Mouse (Mus musculus): ENCODE measurements around the gene Fermt3. TPM values are rescaled to one million over a fixed set of nuclear protein-coding genes. Genes with fewer than 3 reads are reported as not detected.
"Not testable (repeated sequence)": the region's sequence is repeated elsewhere in the genome, so short reads cannot be mapped to it uniquely, and the experiment has no call there.

Fermt3 gene
- total RNA-seq (2021): 1 to 10 TPM; 5.3 to 5.4 TPM
- long read RNA-seq, experiment 1, partial matches to known transcripts: 2 of 9 reads
- long read RNA-seq, experiment 1, other reads (novel, unspliced or antisense): 7 of 9 reads
- long read RNA-seq, experiment 2, transcript Fermt3-201 (15 exons, 2,587 nt): major isoform, 13 of 25 reads
- long read RNA-seq, experiment 2, partial matches to known transcripts: 4 of 25 reads
- long read RNA-seq, experiment 2, other reads (novel, unspliced or antisense): 7 of 25 reads

GRCm38 (mm10) chr19:7019191-7019590 is at the start of gene Fermt3:
Fermt3 (minus strand) TSS chr19:7019469.
- no peak for DNase-seq (ENCODE audit: low spot score in 2 of 2)

GRCm38 (mm10) chr19:7068136-7068535 is 48.9 kb upstream of the Fermt3 start:
- DNase-seq (ENCODE audit: low spot score in 2 of 2): peak; percentile 83 to 87

DNA sequence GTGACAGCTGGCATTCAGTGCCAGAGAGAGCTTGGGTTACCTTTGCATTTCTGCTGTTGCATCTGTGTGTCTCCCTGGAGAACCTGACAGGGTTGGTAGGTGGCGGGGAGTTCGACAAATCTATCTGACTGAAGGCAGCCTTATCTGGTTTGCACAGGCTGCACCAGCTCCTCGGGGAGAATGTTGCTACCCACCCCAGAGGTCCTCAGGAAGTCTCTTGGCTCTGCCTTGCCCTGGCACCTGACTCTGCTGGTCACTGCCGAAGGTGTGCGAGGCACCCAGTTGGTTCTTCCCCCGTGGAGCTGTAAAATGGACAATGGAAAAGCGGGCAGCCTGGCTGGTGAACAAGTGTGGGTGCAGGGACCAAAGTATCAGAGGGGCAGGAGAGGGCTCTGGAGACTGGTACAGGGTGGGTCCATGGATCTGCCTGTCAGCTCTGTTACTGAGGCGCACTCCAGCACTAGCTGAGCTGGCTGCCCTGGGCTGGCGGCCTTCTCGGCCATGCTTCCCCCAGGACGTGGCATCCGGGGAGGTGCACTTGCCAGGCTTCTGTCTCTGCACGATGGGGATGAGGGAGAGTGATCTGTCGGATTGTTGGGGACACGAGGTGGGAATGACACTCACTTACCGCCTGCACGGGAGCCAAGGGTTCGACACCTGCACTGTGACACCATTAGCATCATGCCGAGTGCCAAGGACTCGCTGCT is 48.2 kb upstream of the Fermt3 start:
- DNase-seq (ENCODE audit: low spot score in 2 of 2): no peak

DNA sequence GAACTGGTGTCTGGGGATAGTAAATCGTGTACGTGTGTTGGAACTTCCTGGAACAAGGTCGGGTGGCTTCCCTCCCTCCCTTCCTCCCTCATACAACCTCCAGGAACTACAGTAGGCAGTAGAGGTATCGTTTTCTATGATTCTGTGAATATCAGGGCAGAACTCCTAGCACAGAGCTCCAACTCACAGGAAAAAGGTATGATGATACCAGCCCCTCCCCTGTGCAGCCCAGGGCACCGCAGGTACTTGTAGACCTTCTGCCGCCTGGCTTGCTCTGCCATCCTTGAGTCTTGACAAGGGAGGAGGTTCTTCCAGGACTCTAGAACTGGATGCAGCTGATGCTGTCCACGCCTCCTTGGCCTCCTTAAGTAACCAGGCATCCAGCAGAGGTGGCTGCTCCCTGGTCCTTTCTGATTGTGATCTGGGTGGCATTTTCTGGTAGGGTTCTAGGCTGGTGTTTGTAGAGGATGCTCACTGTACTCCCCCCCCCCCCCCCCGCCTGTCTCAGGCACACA is 47.6 kb upstream of the Fermt3 start:
- no peak for DNase-seq (ENCODE audit: low spot score in 2 of 2)

GRCm38 (mm10) chr19:7066034-7066827 is 47.0 kb upstream of the Fermt3 start:
- DNase-seq (ENCODE audit: low spot score in 2 of 2): peak in 1 of 2 experiments; percentile 74

DNA sequence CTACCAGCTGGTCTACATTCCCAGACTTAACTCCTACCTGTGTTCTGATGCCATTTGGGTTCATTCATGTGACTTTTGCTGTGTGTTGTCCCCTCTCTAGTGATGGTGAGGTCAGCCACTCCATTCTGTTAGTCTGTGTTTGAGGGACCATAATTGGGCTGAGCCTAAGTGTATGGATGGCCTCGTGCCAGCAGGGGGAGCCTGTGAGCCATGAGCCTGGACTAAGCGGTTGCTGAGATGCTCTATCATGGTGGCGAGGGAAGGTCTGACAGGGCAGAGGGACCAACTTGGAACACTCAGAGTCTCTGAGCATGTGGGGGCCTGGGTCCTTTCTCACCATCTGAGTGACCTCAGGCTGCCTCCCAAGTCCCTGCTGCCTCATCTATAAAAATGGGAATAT is 45.3 kb upstream of the Fermt3 start:
- peak; percentile 73 to 86 for DNase-seq (ENCODE audit: low spot score in 2 of 2)

- DNase-seq (ENCODE audit: low spot score in 2 of 2): no peak
These were observed 43.6 kb upstream of the Fermt3 start for GRCm38 (mm10) chr19:7062916-7063315.

- no peak for DNase-seq (ENCODE audit: low spot score in 2 of 2)
These were observed 42.8 kb upstream of the Fermt3 start for GRCm38 (mm10) chr19:7062110-7062509.

GRCm38 (mm10) chr19:7058541-7058940 is 39.3 kb upstream of the Fermt3 start:
- DNase-seq (ENCODE audit: low spot score in 2 of 2): no peak

- DNase-seq (ENCODE audit: low spot score in 2 of 2): peak in 1 of 2 experiments; percentile 86
These were observed 38.5 kb upstream of the Fermt3 start for GRCm38 (mm10) chr19:7057722-7058207.

GRCm38 (mm10) chr19:7057126-7057721 is 38.0 kb upstream of the Fermt3 start:
- no peak for DNase-seq (ENCODE audit: low spot score in 2 of 2)

DNA sequence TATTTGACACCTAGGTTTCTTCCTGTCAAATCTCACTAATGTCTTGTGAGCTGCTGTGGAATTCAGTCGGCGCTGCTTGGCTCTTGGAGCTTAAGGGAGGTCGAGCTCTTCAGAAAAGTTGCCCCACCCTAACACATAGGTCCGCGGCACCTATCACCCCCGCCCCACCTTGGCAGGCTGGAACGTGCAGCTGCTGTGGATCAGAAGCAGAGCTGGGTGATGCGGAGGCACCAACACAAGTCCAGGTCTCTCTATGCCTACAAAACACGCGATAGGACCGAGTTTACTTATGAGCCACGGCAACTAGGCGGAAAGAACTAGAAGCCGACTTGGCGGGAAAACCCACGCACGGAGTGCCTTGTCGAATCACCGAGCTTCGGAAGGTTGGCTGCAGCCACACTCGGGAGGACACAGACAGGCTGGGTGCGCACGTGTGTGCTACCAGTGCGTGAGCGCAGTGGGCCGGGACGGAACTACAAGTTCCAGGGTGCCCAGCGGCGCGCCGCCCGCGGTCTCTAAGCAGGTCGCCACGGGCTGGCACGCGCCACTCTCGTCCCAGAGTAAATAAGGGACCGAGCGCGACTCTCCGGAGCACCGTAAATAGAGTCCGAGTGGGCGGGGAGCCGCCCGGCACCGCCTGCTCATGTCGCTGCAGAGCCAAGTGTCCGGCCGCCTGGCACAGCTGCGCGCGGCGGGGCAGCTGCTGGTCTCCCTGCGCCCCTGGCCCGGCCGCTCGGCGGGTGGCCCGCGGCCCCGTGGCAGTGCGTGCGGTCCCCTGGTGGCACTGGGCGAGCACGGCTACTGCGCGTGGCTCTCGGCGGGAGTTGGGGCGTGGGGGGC is 37.2 kb upstream of the Fermt3 start, which contains the start of gene Macrod1:
TSS of gene Macrod1 (plus strand) at position 563 of the 840 bp plus-strand sequence.
- DNase-seq (ENCODE audit: low spot score in 2 of 2): peak; percentile 62 to 83

DNA sequence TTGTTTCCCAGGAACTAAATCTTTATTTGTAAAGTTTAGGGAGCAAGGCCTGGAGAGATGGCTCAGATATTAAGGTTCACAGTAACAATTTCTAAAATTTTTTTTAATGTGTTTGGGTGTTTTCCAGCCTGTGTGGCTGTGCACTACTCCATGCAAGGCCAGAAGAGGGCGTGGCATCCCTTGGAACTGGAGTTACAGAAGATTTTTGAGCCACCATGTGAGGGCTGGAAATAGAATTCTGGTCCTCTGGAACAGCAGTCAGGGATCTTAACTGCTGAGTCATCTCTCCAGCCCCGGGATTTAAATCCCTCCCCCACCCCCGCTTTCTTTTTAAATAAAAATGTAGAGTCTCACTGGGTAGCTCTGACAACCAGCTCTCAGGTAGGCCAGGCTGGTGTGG is 35.9 kb upstream of the Fermt3 start:
- DNase-seq (ENCODE audit: low spot score in 2 of 2): no peak

- peak in 1 of 2 experiments; percentile 55 for DNase-seq (ENCODE audit: low spot score in 2 of 2)
These were observed 35.5 kb upstream of the Fermt3 start for GRCm38 (mm10) chr19:7054772-7055171.

- not testable (repeated sequence) for DNase-seq (ENCODE audit: low spot score in 2 of 2)
These were observed 34.1 kb upstream of the Fermt3 start for GRCm38 (mm10) chr19:7053382-7053781.

DNA sequence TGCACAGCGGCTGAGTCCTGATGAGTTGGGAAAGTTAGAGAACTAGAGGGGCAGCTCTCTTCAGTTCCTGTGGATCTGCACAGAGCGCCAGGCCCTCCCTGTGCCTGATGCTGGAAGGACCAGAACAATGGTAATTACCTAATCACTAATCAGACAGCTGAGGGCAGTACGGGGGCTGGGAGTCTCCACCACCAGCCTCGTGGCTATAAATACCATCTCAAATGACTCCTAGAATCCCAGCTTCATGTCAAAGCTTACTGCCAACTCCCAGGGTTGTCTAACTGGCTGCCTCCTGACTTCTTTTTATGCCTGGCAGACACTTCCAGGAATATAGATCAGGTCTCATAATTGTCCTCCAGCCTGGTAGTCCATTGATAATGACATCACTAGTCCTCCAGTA is 25.4 kb upstream of the Fermt3 start:
- no peak for DNase-seq (ENCODE audit: low spot score in 2 of 2)

- DNase-seq (ENCODE audit: low spot score in 2 of 2): no peak
These were observed 25.0 kb upstream of the Fermt3 start for GRCm38 (mm10) chr19:7044279-7044678.

GRCm38 (mm10) chr19:7041171-7041570 is 21.9 kb upstream of the Fermt3 start:
- no peak for DNase-seq (ENCODE audit: low spot score in 2 of 2)

DNA sequence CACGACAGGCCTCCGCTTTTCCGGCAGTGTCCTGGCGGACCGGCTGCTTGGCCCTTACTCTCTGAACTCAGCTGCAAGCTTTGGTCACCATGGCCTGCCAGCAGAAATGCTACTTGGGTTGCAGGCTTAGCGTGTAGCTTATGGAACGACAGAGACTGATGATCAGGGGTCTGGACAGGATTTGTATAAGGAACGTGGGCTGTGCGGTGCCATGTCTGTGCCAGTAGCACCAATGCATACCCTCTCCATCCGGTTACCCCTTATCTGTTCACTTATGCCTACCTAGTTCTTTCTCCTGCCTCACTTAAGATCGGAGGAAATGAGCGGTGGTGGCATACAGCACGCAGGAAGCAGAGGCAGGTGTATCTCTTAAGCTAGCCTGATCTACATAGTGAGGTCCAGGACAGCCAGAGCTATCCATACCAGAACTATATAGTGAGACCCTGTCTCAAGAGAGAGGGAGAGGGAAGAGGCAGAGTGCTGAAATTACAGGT is 21.4 kb upstream of the Fermt3 start:
- no peak for DNase-seq (ENCODE audit: low spot score in 2 of 2)
